Mouse (Mus musculus) kidney, postnatal 0 days (tissue): Measurements from ENCODE around the gene Shc3. TPM values are rescaled to one million over a fixed set of nuclear protein-coding genes. Genes with fewer than 3 reads are reported as not detected.

Experiments used
- ATAC-seq: fragments of 200-750 bp; cut with Nextera tagmentation; replicated peaks from 2 replicates; pipeline ENCODE4 v1.8.0; 2017; ENCODE audit warnings: low read depth, moderate number of reproducible peaks, moderate TSS enrichment, moderate library complexity; ENCODE audit not compliant: low FRiP score
- DNase-seq: peaks from one replicate; pipeline ENCODE4 v3.0.0-alpha.2; 2016; ENCODE audit warnings: low spot score
- H3K27ac ChIP-seq: fragments of 300-500 bp; sonication (generic); 2 replicates; pipeline ENCODE4 v1.5.1; 2014; ENCODE audit warnings: mild to moderate bottlenecking
- H3K27me3 ChIP-seq: fragments of 300-500 bp; sonication (generic); 2 replicates; pipeline ENCODE4 v1.6.1; 2014; ENCODE audit warnings: low read length, mixed read lengths; ENCODE audit not compliant: insufficient read depth
- H3K36me3 ChIP-seq: fragments of 300-500 bp; sonication (generic); 2 replicates; pipeline ENCODE4 v1.6.1; 2014; ENCODE audit warnings: low read length, mixed read lengths; ENCODE audit not compliant: insufficient read depth
- H3K4me1 ChIP-seq: fragments of 300-500 bp; sonication (generic); replicated peaks from 2 replicates; pipeline ENCODE4 v1.6.1; 2014; ENCODE audit warnings: antibody characterized with exemption, low read length, mixed read lengths; ENCODE audit not compliant: insufficient read depth
- H3K4me2 ChIP-seq: fragments of 300-500 bp; sonication (generic); 2 replicates; pipeline ENCODE4 v1.6.1; 2014; ENCODE audit warnings: mild to moderate bottlenecking, low read length, moderate library complexity, mixed read lengths
- H3K4me3 ChIP-seq: fragments of 300-500 bp; sonication (generic); replicated peaks from 2 replicates; pipeline ENCODE4 v1.5.1; 2014; ENCODE audit warnings: low read depth, low read length
- H3K9ac ChIP-seq: fragments of 300-500 bp; sonication (generic); 2 replicates; pipeline ENCODE4 v1.6.1; 2014; ENCODE audit warnings: low read depth, low read length
- H3K9me3 ChIP-seq: fragments of 300-500 bp; sonication (generic); replicated peaks from 2 replicates; pipeline ENCODE4 v1.6.1; 2016; ENCODE audit warnings: low read length, inconsistent platforms, mixed read lengths
- CTCF ChIP-seq: IDR thresholded peaks from 2 replicates; pipeline ENCODE4 v1.5.1; 2016; ENCODE audit warnings: antibody characterized with exemption, low read depth, mild to moderate bottlenecking, moderate library complexity
- WGBS: fragments of 180-500 bp; shearing (Covaris S2); extraction: QIAGEN DNeasy Blood & Tissue Kit; methylation state at CpG from one replicate; pipeline ENCODE4 v1.1.7; 2014; 5-methylcytosine and 5-hydroxymethylcytosine counted together
- polyA plus RNA-seq: library from polyadenylated mRNA; unstranded; fragments of >200 nt; fragmentation: Nextera tagmentation; extraction: Ambion mirVana; gene quantifications from 2 replicates; pipeline ENCODE4 v1.2.1, GENCODE M21; 2015

The Shc3 gene
- polyA plus RNA-seq, 1 experiment from 2014 or later, result 0.34 TPM

- Histone ChIP-seq H3K27me3 (peaks cover 8% of the 10 kb centered on the region; the same call in 1 of the 2 replicates), H3K4me1 (peaks cover 4% of the 10 kb centered on the region; the same call in 1 of the 2 replicates), H3K27ac (no peak overlapping the region), H3K4me3 (no peak overlapping the region), H3K36me3 (no peaks in the 10 kb centered on the region), H3K9ac (no peak overlapping the region), H3K4me2 (no peak overlapping the region), H3K9me3 (no peaks in the 10 kb centered on the region)
- DNase-seq, result peak; percentile 77
- TF ChIP-seq CTCF, result no peak
- peak; percentile 87 for ATAC-seq
- 16% methylated on average over 11 of the region's 11 CpGs for WGBS
These were observed 4.6 kb upstream of the Shc3 start for GRCm38 (mm10) chr13:51573849-51574248.

GRCm38 (mm10) chr13:51570111-51570510, 892 bp upstream of the Shc3 start:
- 10% methylated on average over 9 of the region's 9 CpGs for WGBS
- no peaks in the 10 kb centered on the region for H3K36me3 ChIP-seq
- peaks cover 36% of the 10 kb centered on the region for H3K27me3 ChIP-seq
- no peak overlapping the region for H3K27ac ChIP-seq
- no peak overlapping the region for H3K9ac ChIP-seq
- DNase-seq, result no peak
- no peak for TF ChIP-seq CTCF
- H3K4me2 ChIP-seq, result peak overlapping the region; percentile 78
- ATAC-seq, result no peak
- H3K9me3 ChIP-seq, result no peaks in the 10 kb centered on the region
- H3K4me3 ChIP-seq, result no peak overlapping the region
- peaks cover 15% of the 10 kb centered on the region for H3K4me1 ChIP-seq

GRCm38 (mm10) chr13:51569685-51570068, 458 bp upstream of the Shc3 start:
- H3K4me1 ChIP-seq, result peaks cover 15% of the 10 kb centered on the region
- peak overlapping the region; percentile 78 for H3K4me2 ChIP-seq
- no peaks in the 10 kb centered on the region for H3K9me3 ChIP-seq
- H3K9ac ChIP-seq, result no peak overlapping the region
- H3K4me3 ChIP-seq, result peak overlapping the region; percentile 37; the same call in 1 of the 2 replicates
- peaks cover 40% of the 10 kb centered on the region for H3K27me3 ChIP-seq
- TF ChIP-seq CTCF, result no peak
- H3K27ac ChIP-seq, result no peak overlapping the region
- no peak for DNase-seq
- ATAC-seq, result no peak
- WGBS, result 2% methylated on average over 7 of the region's 7 CpGs
- H3K36me3 ChIP-seq, result no peaks in the 10 kb centered on the region

- H3K4me3 ChIP-seq, result peak overlapping the region; percentile 37
- ATAC-seq (no peak), DNase-seq (peak; percentile 13)
- WGBS, result 3% methylated on average over 13 of the region's 13 CpGs
- H3K4me2 ChIP-seq, result peak overlapping the region; percentile 78
- no peaks in the 10 kb centered on the region for H3K36me3 ChIP-seq
- no peak for TF ChIP-seq CTCF
- H3K27me3 ChIP-seq, result peaks cover 41% of the 10 kb centered on the region
- H3K9me3 ChIP-seq, result no peaks in the 10 kb centered on the region
- H3K27ac ChIP-seq, result no peak overlapping the region
- peaks cover 11% of the 10 kb centered on the region for H3K4me1 ChIP-seq
- peak overlapping the region; percentile 13; the same call in 1 of the 2 replicates for H3K9ac ChIP-seq
These were observed 718 bp downstream of the Shc3 start for GRCm38 (mm10) chr13:51568501-51568901.

- peaks cover 11% of the 10 kb centered on the region for H3K4me1 ChIP-seq
- H3K9ac ChIP-seq, result peak overlapping the region; percentile 46; the same call in 1 of the 2 replicates
- peak; percentile 31 for DNase-seq
- TF ChIP-seq CTCF, result no peak
- no peak for ATAC-seq
- H3K4me2 ChIP-seq, result peak overlapping the region; percentile 83
- H3K4me3 ChIP-seq, result peak overlapping the region; percentile 34
- no peaks in the 10 kb centered on the region for H3K36me3 ChIP-seq
- H3K27me3 ChIP-seq, result peaks cover 41% of the 10 kb centered on the region
- no peaks in the 10 kb centered on the region for H3K9me3 ChIP-seq
- H3K27ac ChIP-seq, result no peak overlapping the region
- WGBS, result under 1% methylated on average over 38 of the region's 38 CpGs
These were observed 1.8 kb downstream of the Shc3 start for GRCm38 (mm10) chr13:51567411-51567851.

GRCm38 (mm10) chr13:51567078-51567395, 2.2 kb downstream of the Shc3 start:
- Histone ChIP-seq H3K9ac (peak overlapping the region; percentile 46; the same call in 1 of the 2 replicates), H3K4me2 (peak overlapping the region; percentile 83), H3K4me1 (peaks cover 11% of the 10 kb centered on the region), H3K27me3 (peaks cover 41% of the 10 kb centered on the region), H3K36me3 (no peaks in the 10 kb centered on the region), H3K9me3 (no peaks in the 10 kb centered on the region), H3K4me3 (peak overlapping the region; percentile 34), H3K27ac (no peak overlapping the region)
- TF ChIP-seq CTCF, result no peak
- ATAC-seq, result no peak
- under 1% methylated on average over 42 of the region's 42 CpGs for WGBS
- DNase-seq, result no peak
